Mouse (Mus musculus) hindbrain, embryonic 15.5 days (tissue): ENCODE results near the gene Flcn. TPM values are rescaled to one million over a fixed set of nuclear protein-coding genes. Genes with fewer than 3 reads are reported as not detected.
A peak's percentile ranks its signal among the peaks of the same experiment; 100 is the strongest.

Experiments used
- ATAC-seq: fragments of 200-750 bp; cut with Nextera tagmentation; 2 replicates; pipeline ENCODE4 v1.8.0; 2017; ENCODE audit warnings: low read depth, moderate number of reproducible peaks, moderate TSS enrichment; ENCODE audit not compliant: low FRiP score
- H3K27ac ChIP-seq: fragments of 300-500 bp; sonication (generic); replicated peaks from 2 replicates; pipeline ENCODE4 v1.5.1; 2015; ENCODE audit warnings: mild to moderate bottlenecking, inconsistent platforms
- H3K27me3 ChIP-seq: fragments of 300-500 bp; sonication (generic); 2 replicates; pipeline ENCODE4 v1.6.1; 2015; ENCODE audit warnings: control low read depth, inconsistent platforms
- H3K36me3 ChIP-seq: fragments of 300-500 bp; sonication (generic); 2 replicates; pipeline ENCODE4 v1.6.1; 2015; ENCODE audit warnings: control low read depth, inconsistent platforms
- H3K4me1 ChIP-seq: fragments of 300-500 bp; sonication (generic); replicated peaks from 2 replicates; pipeline ENCODE4 v1.6.1; 2015; ENCODE audit warnings: control low read depth, inconsistent platforms
- H3K4me2 ChIP-seq: fragments of 300-500 bp; sonication (generic); 2 replicates; pipeline ENCODE4 v1.6.1; 2015; ENCODE audit warnings: moderate library complexity, mild to moderate bottlenecking, inconsistent platforms
- H3K4me3 ChIP-seq: fragments of 300-500 bp; sonication (generic); 2 replicates; pipeline ENCODE4 v1.5.1; 2015; ENCODE audit warnings: mild to moderate bottlenecking, inconsistent platforms
- H3K9ac ChIP-seq: fragments of 300-500 bp; sonication (generic); 2 replicates; pipeline ENCODE4 v1.6.1; 2015; ENCODE audit warnings: inconsistent platforms
- H3K9me3 ChIP-seq: fragments of 300-500 bp; sonication (generic); 2 replicates; pipeline ENCODE4 v1.6.1; 2016; ENCODE audit warnings: control low read depth, inconsistent platforms
- WGBS: fragments of 180-500 bp; shearing (Covaris S2); methylation state at CpG from one replicate; pipeline ENCODE4 v1.1.7; 2015; 5-methylcytosine and 5-hydroxymethylcytosine counted together
- polyA plus RNA-seq: library from polyadenylated mRNA; unstranded; fragments of >200 nt; fragmentation: Nextera tagmentation; extraction: Ambion mirVana; gene quantifications from 2 replicates; pipeline ENCODE4 v1.2.1, GENCODE M21; 2015

Gene Flcn
- polyA plus RNA-seq, 1 experiment from 2014 or later: 44.8 TPM

GRCm38 (mm10) chr11:59778181-59778873, 31.5 kb downstream of the Flcn start:
- no peaks in the 10 kb centered on the region for H3K9me3 ChIP-seq
- H3K36me3 ChIP-seq: peaks cover 40% of the 10 kb centered on the region
- WGBS: 52% methylated on average over 9 of the region's 9 CpGs
- H3K4me3 ChIP-seq: no peak overlapping the region
- ATAC-seq: no peak
- H3K4me1 ChIP-seq: no peaks in the 10 kb centered on the region
- H3K27me3 ChIP-seq: no peaks in the 10 kb centered on the region
- H3K9ac ChIP-seq: no peak overlapping the region
- no peak overlapping the region for H3K4me2 ChIP-seq
- no peak overlapping the region for H3K27ac ChIP-seq

- Histone ChIP-seq H3K4me3 (no peak overlapping the region), H3K9ac (no peak overlapping the region), H3K27ac (no peak overlapping the region), H3K36me3 (peaks cover 48% of the 10 kb centered on the region), H3K9me3 (no peaks in the 10 kb centered on the region), H3K27me3 (no peaks in the 10 kb centered on the region), H3K4me2 (no peak overlapping the region), H3K4me1 (no peaks in the 10 kb centered on the region)
- 91% methylated on average over 5 of the region's 5 CpGs for WGBS
- ATAC-seq: no peak
Observed at GRCm38 (mm10) chr11:59777259-59777658, 32.6 kb downstream of the Flcn start.

GRCm38 (mm10) chr11:59775435-59776148, 34.2 kb downstream of the Flcn start:
- Histone ChIP-seq H3K4me2 (no peak overlapping the region), H3K27me3 (no peaks in the 10 kb centered on the region), H3K9ac (no peak overlapping the region), H3K4me1 (no peaks in the 10 kb centered on the region), H3K4me3 (no peak overlapping the region), H3K27ac (no peak overlapping the region), H3K9me3 (no peaks in the 10 kb centered on the region), H3K36me3 (peaks cover 65% of the 10 kb centered on the region)
- no peak for ATAC-seq
- WGBS: 88% methylated on average over 13 of the region's 13 CpGs

- Histone ChIP-seq H3K4me1 (no peaks in the 10 kb centered on the region), H3K9ac (no peak overlapping the region), H3K27ac (no peak overlapping the region), H3K9me3 (no peaks in the 10 kb centered on the region), H3K27me3 (no peaks in the 10 kb centered on the region), H3K36me3 (peaks cover 73% of the 10 kb centered on the region), H3K4me2 (no peak overlapping the region), H3K4me3 (no peak overlapping the region)
- 96% methylated on average over 4 of the region's 4 CpGs for WGBS
- ATAC-seq: no peak
Observed at GRCm38 (mm10) chr11:59774522-59774921, 35.3 kb downstream of the Flcn start.

- Histone ChIP-seq H3K9me3 (no peaks in the 10 kb centered on the region), H3K4me3 (no peak overlapping the region)
- WGBS: 93% methylated on average over 4 of the region's 4 CpGs
Observed at GRCm38 (mm10) chr11:59772902-59773301, 36.9 kb downstream of the Flcn start.

GRCm38 (mm10) chr11:59772291-59772690, 37.5 kb downstream of the Flcn start:
- Histone ChIP-seq H3K36me3 (peaks cover 89% of the 10 kb centered on the region), H3K27ac (no peak overlapping the region), H3K4me3 (no peak overlapping the region), H3K9ac (no peak overlapping the region), H3K27me3 (no peaks in the 10 kb centered on the region), H3K4me1 (no peaks in the 10 kb centered on the region), H3K4me2 (no peak overlapping the region), H3K9me3 (no peaks in the 10 kb centered on the region)
- WGBS: 82% methylated on average over 2 of the region's 2 CpGs
- ATAC-seq: no peak

More at GRCm38 (mm10) chr11:59772902-59773301, 36.9 kb downstream of the Flcn start:
- ATAC-seq: no peak
- H3K36me3 ChIP-seq: peaks cover 86% of the 10 kb centered on the region
- H3K27me3 ChIP-seq: no peaks in the 10 kb centered on the region
- H3K4me1 ChIP-seq: no peaks in the 10 kb centered on the region
- no peak overlapping the region for H3K9ac ChIP-seq
- H3K4me2 ChIP-seq: no peak overlapping the region
- H3K27ac ChIP-seq: no peak overlapping the region

- H3K4me3 ChIP-seq: no peak overlapping the region
- H3K27ac ChIP-seq: no peak overlapping the region
- no peaks in the 10 kb centered on the region for H3K9me3 ChIP-seq
- WGBS: 76% methylated on average over 7 of the region's 7 CpGs
- H3K9ac ChIP-seq: no peak overlapping the region
- no peak overlapping the region for H3K4me2 ChIP-seq
- ATAC-seq: 0 out of 2 replicates have a peak, but pooled peaks have one; percentile 48
- peaks cover 88% of the 10 kb centered on the region for H3K36me3 ChIP-seq
- no peaks in the 10 kb centered on the region for H3K4me1 ChIP-seq
- H3K27me3 ChIP-seq: no peaks in the 10 kb centered on the region
Observed at GRCm38 (mm10) chr11:59770753-59771152, 39.1 kb downstream of the Flcn start.

GRCm38 (mm10) chr11:59769738-59770137, 40.1 kb downstream of the Flcn start:
- no peaks in the 10 kb centered on the region for H3K27me3 ChIP-seq
- H3K36me3 ChIP-seq: peaks cover 93% of the 10 kb centered on the region
- no peak overlapping the region for H3K4me2 ChIP-seq
- no peak overlapping the region for H3K27ac ChIP-seq
- ATAC-seq: no peak
- no peak overlapping the region for H3K9ac ChIP-seq
- H3K4me3 ChIP-seq: no peak overlapping the region
- no peaks in the 10 kb centered on the region for H3K4me1 ChIP-seq
- H3K9me3 ChIP-seq: no peaks in the 10 kb centered on the region
- WGBS: 80% methylated on average over 6 of the region's 6 CpGs

GRCm38 (mm10) chr11:59769307-59769706, 40.5 kb downstream of the Flcn start:
- H3K27me3 ChIP-seq: no peaks in the 10 kb centered on the region
- no peak overlapping the region for H3K4me2 ChIP-seq
- H3K9me3 ChIP-seq: no peaks in the 10 kb centered on the region
- WGBS: 85% methylated on average over 2 of the region's 2 CpGs
- H3K4me3 ChIP-seq: no peak overlapping the region
- no peak overlapping the region for H3K27ac ChIP-seq
- ATAC-seq: no peak
- peaks cover 93% of the 10 kb centered on the region for H3K36me3 ChIP-seq
- no peak overlapping the region for H3K9ac ChIP-seq
- H3K4me1 ChIP-seq: no peaks in the 10 kb centered on the region

- 94% methylated on average over 6 of the region's 6 CpGs for WGBS
- Histone ChIP-seq H3K27ac (no peak overlapping the region), H3K27me3 (no peaks in the 10 kb centered on the region), H3K4me2 (no peak overlapping the region), H3K9me3 (no peaks in the 10 kb centered on the region), H3K4me1 (peaks cover 26% of the 10 kb centered on the region), H3K9ac (no peak overlapping the region), H3K4me3 (no peak overlapping the region), H3K36me3 (peaks cover 74% of the 10 kb centered on the region)
- no peak for ATAC-seq
Observed at GRCm38 (mm10) chr11:59760796-59761195, 49.0 kb downstream of the Flcn start.

- peaks cover 74% of the 10 kb centered on the region for H3K36me3 ChIP-seq
- no peak; the same call in 1 of the 2 replicates for ATAC-seq
- H3K9ac ChIP-seq: no peak overlapping the region
- H3K4me1 ChIP-seq: peaks cover 26% of the 10 kb centered on the region
- WGBS: 90% methylated on average over 2 of the region's 2 CpGs
- H3K4me2 ChIP-seq: no peak overlapping the region
- no peaks in the 10 kb centered on the region for H3K27me3 ChIP-seq
- H3K4me3 ChIP-seq: no peak overlapping the region
- no peaks in the 10 kb centered on the region for H3K9me3 ChIP-seq
- H3K27ac ChIP-seq: peak overlapping the region; percentile 70
Observed at GRCm38 (mm10) chr11:59759626-59760025, 50.2 kb downstream of the Flcn start.

GRCm38 (mm10) chr11:59759178-59759577, 50.6 kb downstream of the Flcn start:
- H3K36me3 ChIP-seq: peaks cover 72% of the 10 kb centered on the region
- H3K27me3 ChIP-seq: no peaks in the 10 kb centered on the region
- peak overlapping the region; percentile 70 for H3K27ac ChIP-seq
- H3K9ac ChIP-seq: no peak overlapping the region
- no peak overlapping the region for H3K4me3 ChIP-seq
- ATAC-seq: peak; percentile 79; the same call in 1 of the 2 replicates
- H3K4me2 ChIP-seq: no peak overlapping the region
- no peaks in the 10 kb centered on the region for H3K9me3 ChIP-seq
- 64% methylated on average over 4 of the region's 4 CpGs for WGBS
- H3K4me1 ChIP-seq: peaks cover 26% of the 10 kb centered on the region
